Mouse (Mus musculus) stomach, embryonic 16.5 days (tissue): ENCODE measurements around the gene Nsmce4a. TPM values are rescaled to one million over a fixed set of nuclear protein-coding genes. Genes with fewer than 3 reads are reported as not detected.
"Not testable (repeated sequence)": the region's sequence is repeated elsewhere in the genome, so short reads cannot be mapped to it uniquely, and the experiment has no call there.

ENCODE experiments used
- ATAC-seq: fragments of 200-750 bp; cut with Nextera tagmentation; 2 replicates; pipeline ENCODE4 v1.8.0; 2017; ENCODE audit warnings: moderate number of reproducible peaks, moderate TSS enrichment; ENCODE audit not compliant: insufficient read depth, low FRiP score
- H3K27ac ChIP-seq: fragments of 300-500 bp; sonication (generic); 2 replicates; pipeline ENCODE4 v1.5.1; 2014; ENCODE audit warnings: low read length
- H3K27me3 ChIP-seq: fragments of 300-500 bp; sonication (generic); 2 replicates; pipeline ENCODE4 v1.6.1; 2014; ENCODE audit warnings: low read length, control low read depth, mixed read lengths; ENCODE audit not compliant: control insufficient read depth, insufficient read depth
- H3K36me3 ChIP-seq: fragments of 300-500 bp; sonication (generic); 2 replicates; pipeline ENCODE4 v1.6.1; 2014; ENCODE audit warnings: low read length; ENCODE audit not compliant: control insufficient read depth, insufficient read depth
- H3K4me1 ChIP-seq: fragments of 300-500 bp; sonication (generic); 2 replicates; pipeline ENCODE4 v1.6.1; 2014; ENCODE audit warnings: low read length, control low read depth, mixed read lengths; ENCODE audit not compliant: control insufficient read depth, insufficient read depth
- H3K4me2 ChIP-seq: fragments of 300-500 bp; sonication (generic); 2 replicates; pipeline ENCODE4 v1.6.1; 2014; ENCODE audit warnings: low read depth, low read length, mixed read lengths
- H3K4me3 ChIP-seq: fragments of 300-500 bp; sonication (generic); replicated peaks from 2 replicates; pipeline ENCODE4 v1.5.1; 2014; ENCODE audit warnings: mild to moderate bottlenecking, low read length
- H3K9ac ChIP-seq: fragments of 300-500 bp; sonication (generic); 2 replicates; pipeline ENCODE4 v1.6.1; 2014; ENCODE audit warnings: low read length
- H3K9me3 ChIP-seq: fragments of 300-500 bp; sonication (generic); replicated peaks from 2 replicates; pipeline ENCODE4 v1.6.1; 2016; ENCODE audit warnings: low read length, control low read depth; ENCODE audit not compliant: control insufficient read depth
- WGBS: fragments of 180-500 bp; shearing (Covaris S2); extraction: QIAGEN DNeasy Blood & Tissue Kit; methylation state at CpG from one replicate; pipeline ENCODE4 v1.1.7; 2014; 5-methylcytosine and 5-hydroxymethylcytosine counted together
- polyA plus RNA-seq: library from polyadenylated mRNA; unstranded; fragments of >200 nt; fragmentation: Nextera tagmentation; extraction: Ambion mirVana; gene quantifications from 2 replicates; pipeline ENCODE4 v1.2.1, GENCODE M21; 2015

Nsmce4a gene
- polyA plus RNA-seq, 1 experiment from 2014 or later, result 103 TPM

- ATAC-seq, result no peak
- no peak overlapping the region for H3K4me3 ChIP-seq
- WGBS, result 64% methylated on average over 1 of the region's 1 CpGs
- no peaks in the 10 kb centered on the region for H3K27me3 ChIP-seq
- H3K9me3 ChIP-seq, result no peaks in the 10 kb centered on the region
- H3K4me2 ChIP-seq, result no peak overlapping the region
- no peak overlapping the region for H3K27ac ChIP-seq
- no peak overlapping the region for H3K9ac ChIP-seq
- H3K4me1 ChIP-seq, result no peaks in the 10 kb centered on the region
- H3K36me3 ChIP-seq, result no peaks in the 10 kb centered on the region
Measured at GRCm38 (mm10) chr7:130602804-130603203, 29.9 kb upstream of the Nsmce4a start.

- no peak overlapping the region for H3K9ac ChIP-seq
- H3K4me1 ChIP-seq, result 0 out of 2 replicates have a peak, but pooled peaks cover 3% of the 10 kb centered on the region
- no peak overlapping the region for H3K27ac ChIP-seq
- no peak overlapping the region for H3K4me3 ChIP-seq
- 69% methylated on average over 2 of the region's 2 CpGs for WGBS
- no peaks in the 10 kb centered on the region for H3K9me3 ChIP-seq
- no peaks in the 10 kb centered on the region for H3K27me3 ChIP-seq
- no peaks in the 10 kb centered on the region for H3K36me3 ChIP-seq
- H3K4me2 ChIP-seq, result no peak overlapping the region
- ATAC-seq, result no peak
Measured at GRCm38 (mm10) chr7:130600546-130600945, 27.6 kb upstream of the Nsmce4a start.

- Histone ChIP-seq H3K27me3 (no peaks in the 10 kb centered on the region), H3K4me1 (0 out of 2 replicates have a peak, but pooled peaks cover 3% of the 10 kb centered on the region), H3K36me3 (no peaks in the 10 kb centered on the region), H3K4me3 (no peak overlapping the region), H3K9me3 (no peaks in the 10 kb centered on the region), H3K27ac (no peak overlapping the region), H3K4me2 (no peak overlapping the region), H3K9ac (no peak overlapping the region)
- WGBS, result 70% methylated on average over 3 of the region's 3 CpGs
- ATAC-seq, result no peak
Measured at GRCm38 (mm10) chr7:130600074-130600473, 27.2 kb upstream of the Nsmce4a start.

- Histone ChIP-seq H3K4me3 (no peak overlapping the region), H3K9ac (no peak overlapping the region), H3K4me1 (0 out of 2 replicates have a peak, but pooled peaks cover 3% of the 10 kb centered on the region), H3K27ac (no peak overlapping the region), H3K27me3 (no peaks in the 10 kb centered on the region), H3K4me2 (no peak overlapping the region), H3K9me3 (no peaks in the 10 kb centered on the region), H3K36me3 (no peaks in the 10 kb centered on the region)
- no peak for ATAC-seq
- WGBS, result 70% methylated on average over 6 of the region's 6 CpGs
Measured at GRCm38 (mm10) chr7:130597546-130597945, 24.6 kb upstream of the Nsmce4a start.

GRCm38 (mm10) chr7:130596079-130596855 lies 23.3 kb upstream of the Nsmce4a start:
- not testable (repeated sequence) for H3K4me2 ChIP-seq, H3K4me1 ChIP-seq, H3K9me3 ChIP-seq, H3K9ac ChIP-seq, H3K4me3 ChIP-seq, H3K27me3 ChIP-seq, H3K36me3 ChIP-seq, H3K27ac ChIP-seq
- 33% methylated on average over 9 of the region's 19 CpGs for WGBS
- 0 out of 2 replicates have a peak, but pooled peaks have one; percentile 27 for ATAC-seq

GRCm38 (mm10) chr7:130593375-130594239 lies 20.7 kb upstream of the Nsmce4a start:
- H3K27ac ChIP-seq, H3K9me3 ChIP-seq, H3K27me3 ChIP-seq, H3K36me3 ChIP-seq, H3K9ac ChIP-seq, ATAC-seq, H3K4me3 ChIP-seq, H3K4me2 ChIP-seq: not testable (repeated sequence)
- peaks cover 11% of the 10 kb centered on the region; the same call in 1 of the 2 replicates for H3K4me1 ChIP-seq
- 78% methylated on average over 7 of the region's 11 CpGs for WGBS

GRCm38 (mm10) chr7:130592975-130593374 lies 20.1 kb upstream of the Nsmce4a start:
- not testable (repeated sequence) for H3K27ac ChIP-seq, H3K4me3 ChIP-seq, H3K4me2 ChIP-seq, H3K36me3 ChIP-seq, H3K9ac ChIP-seq, H3K27me3 ChIP-seq, H3K9me3 ChIP-seq
- ATAC-seq, result peak; percentile 13; the same call in 1 of the 2 replicates
- WGBS, result no CpG with 5 or more reads among the region's 11 CpGs
- peaks cover 11% of the 10 kb centered on the region; the same call in 1 of the 2 replicates for H3K4me1 ChIP-seq

GRCm38 (mm10) chr7:130590845-130591437 lies 18.0 kb upstream of the Nsmce4a start:
- Histone ChIP-seq H3K27ac (no peak overlapping the region), H3K4me2 (no peak overlapping the region), H3K4me1 (peaks cover 8% of the 10 kb centered on the region; the same call in 1 of the 2 replicates), H3K9ac (no peak overlapping the region), H3K4me3 (no peak overlapping the region), H3K9me3 (no peaks in the 10 kb centered on the region), H3K36me3 (no peaks in the 10 kb centered on the region), H3K27me3 (no peaks in the 10 kb centered on the region)
- ATAC-seq, result no peak
- WGBS, result 61% methylated on average over 8 of the region's 8 CpGs
